18 mouse cellular contexts compared by ENCODE assay signal in genomic region chrX:158656188-158656587, GRCm38 (mm10).
"Had no signal": no experiment of that assay in that cellular context is flagged by ENCODE, and none has a peak within 500 bp of the region (broad histone marks: within the 10 kb centered on the region; RNA-seq: fewer than 3 reads in every experiment).

No protein-coding gene starts in this region.

- ATAC-seq: midbrain, embryonic 16.5 days had no signal

- H3K4me1 ChIP-seq: midbrain, embryonic 10.5 days; midbrain, embryonic 12.5 days; neural tube, embryonic 13.5 days; neural tube, embryonic 15.5 days; stomach, embryonic 15.5 days had no signal

- H3K27me3 ChIP-seq: midbrain, embryonic 12.5 days; neural tube, embryonic 13.5 days; neural tube, embryonic 15.5 days; stomach, embryonic 15.5 days had no signal

- H3K27ac ChIP-seq: midbrain, embryonic 10.5 days; midbrain, embryonic 12.5 days; neural tube, embryonic 13.5 days; neural tube, embryonic 15.5 days; stomach, embryonic 15.5 days; stomach, postnatal 0 days had no signal

- DNase-seq: lung, adult 18-20 months; lung, embryonic 14.5 days; lung, postnatal 10 days; lung, postnatal 4 days; midbrain, embryonic 14.5 days; retina, postnatal 1 day; right cerebral cortex, adult 18-20 months; thymus, adult 2 months; thymus, postnatal 25 days; thymus, postnatal 4 days had no signal

- H3K9me3 ChIP-seq: midbrain, embryonic 10.5 days; midbrain, embryonic 12.5 days; neural tube, embryonic 13.5 days; neural tube, embryonic 15.5 days; stomach, embryonic 15.5 days had no signal

- H3K4me3 ChIP-seq: midbrain, embryonic 10.5 days; midbrain, embryonic 12.5 days; myocyte; neural tube, embryonic 13.5 days; neural tube, embryonic 15.5 days; stomach, embryonic 15.5 days had no signal

- H3K4me2 ChIP-seq: lung, embryonic 14.5 days; midbrain, embryonic 12.5 days; neural tube, embryonic 13.5 days; neural tube, embryonic 15.5 days; stomach, embryonic 15.5 days had no signal

- H3K36me3 ChIP-seq: midbrain, embryonic 10.5 days; midbrain, embryonic 12.5 days; neural tube, embryonic 13.5 days; neural tube, embryonic 15.5 days; stomach, embryonic 15.5 days had no signal

- H3K9ac ChIP-seq: lung, embryonic 14.5 days; midbrain, embryonic 12.5 days; neural tube, embryonic 13.5 days; neural tube, embryonic 15.5 days; stomach, embryonic 15.5 days had no signal
